Mouse (Mus musculus) c-Kit-positive CD71-positive TER-119-negative erythroid progenitor cells, embryonic 14.5 days (primary cell): Measurements from ENCODE around the gene Soga3.

Experiments used
- DNase-seq: peaks from one replicate; pipeline ENCODE4 v3.0.0-alpha.2; 2013; ENCODE audit warnings: low read depth

Soga3 gene

GRCm38 (mm10) chr10:29143566-29144335, at the start of gene Soga3:
TSS of gene Soga3 (plus strand) at chr10:29143839.
- DNase-seq, result no peak

GRCm38 (mm10) chr10:29106962-29107361, 36.7 kb upstream of the Soga3 start:
- DNase-seq, result no peak

- no peak for DNase-seq
Measured at GRCm38 (mm10) chr10:29142556-29143105, 1.0 kb upstream of the Soga3 start.

- no peak for DNase-seq
Measured at GRCm38 (mm10) chr10:29144612-29145405, 1.2 kb downstream of the Soga3 start.

- DNase-seq, result no peak
Measured at GRCm38 (mm10) chr10:29146198-29146857, 2.7 kb downstream of the Soga3 start.

- DNase-seq, result peak; percentile 61
Measured at GRCm38 (mm10) chr10:29146858-29147640, 3.4 kb downstream of the Soga3 start.

GRCm38 (mm10) chr10:29147641-29147990, 4.0 kb downstream of the Soga3 start:
- no peak for DNase-seq

GRCm38 (mm10) chr10:29148076-29148475, 4.4 kb downstream of the Soga3 start:
- no peak for DNase-seq

- no peak for DNase-seq
Measured at GRCm38 (mm10) chr10:29155304-29155703, 11.7 kb downstream of the Soga3 start.

GRCm38 (mm10) chr10:29161664-29162063, 18.0 kb downstream of the Soga3 start:
- DNase-seq, result no peak

- no peak for DNase-seq
Measured at GRCm38 (mm10) chr10:29173778-29174177, 30.1 kb downstream of the Soga3 start.

- DNase-seq, result no peak
Measured at GRCm38 (mm10) chr10:29175656-29176055, 32.0 kb downstream of the Soga3 start.

- no peak for DNase-seq
Measured at GRCm38 (mm10) chr10:29176881-29177280, 33.2 kb downstream of the Soga3 start.

GRCm38 (mm10) chr10:29178003-29178402, 34.4 kb downstream of the Soga3 start:
- no peak for DNase-seq

GRCm38 (mm10) chr10:29180210-29180609, 36.6 kb downstream of the Soga3 start:
- DNase-seq, result no peak

GRCm38 (mm10) chr10:29181046-29181445, 37.4 kb downstream of the Soga3 start:
- DNase-seq, result no peak

- DNase-seq, result no peak
Measured at GRCm38 (mm10) chr10:29193769-29194168, 50.1 kb downstream of the Soga3 start.

GRCm38 (mm10) chr10:29196811-29197210, 53.2 kb downstream of the Soga3 start:
- DNase-seq, result no peak

GRCm38 (mm10) chr10:29198642-29199041, 55.0 kb downstream of the Soga3 start, which contains the start of gene Gm49353:
TSS of gene Gm49353 (plus strand) at chr10:29198954.
- no peak for DNase-seq

GRCm38 (mm10) chr10:29199835-29200234, 56.2 kb downstream of the Soga3 start:
- no peak for DNase-seq

GRCm38 (mm10) chr10:29200609-29201008, 57.0 kb downstream of the Soga3 start:
- DNase-seq, result no peak

- peak; percentile 4 for DNase-seq
Measured at GRCm38 (mm10) chr10:29206730-29207129, 63.1 kb downstream of the Soga3 start.
